Mouse (Mus musculus): Measurements from ENCODE around the gene Entpd8.
A peak's percentile ranks its signal among the peaks of the same experiment; 100 is the strongest.

The Entpd8 gene

DNA sequence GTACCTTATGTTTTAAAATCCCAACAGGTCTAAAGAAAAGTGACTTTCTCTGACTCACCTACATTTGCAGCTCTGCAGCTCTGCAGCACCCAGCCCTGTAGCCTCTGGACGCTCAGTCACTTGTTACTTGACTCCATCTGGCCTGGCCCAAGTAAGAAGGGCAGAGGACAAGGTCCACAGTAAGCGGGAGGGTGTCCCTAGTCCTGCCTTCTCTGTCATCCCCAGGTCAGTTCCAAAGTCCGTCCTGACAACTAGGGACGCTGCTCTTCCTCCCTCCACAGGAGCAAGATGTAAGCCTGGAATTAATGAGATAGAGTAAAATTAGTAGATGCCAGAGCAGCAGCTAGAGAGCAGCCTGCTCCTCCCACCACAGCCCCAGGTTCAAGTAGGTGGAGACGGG lies at the start of gene Entpd8:
Gene Entpd8 (plus strand): TSS at position 229 of the 400 bp plus-strand sequence.
- no peak for DNase-seq

DNA sequence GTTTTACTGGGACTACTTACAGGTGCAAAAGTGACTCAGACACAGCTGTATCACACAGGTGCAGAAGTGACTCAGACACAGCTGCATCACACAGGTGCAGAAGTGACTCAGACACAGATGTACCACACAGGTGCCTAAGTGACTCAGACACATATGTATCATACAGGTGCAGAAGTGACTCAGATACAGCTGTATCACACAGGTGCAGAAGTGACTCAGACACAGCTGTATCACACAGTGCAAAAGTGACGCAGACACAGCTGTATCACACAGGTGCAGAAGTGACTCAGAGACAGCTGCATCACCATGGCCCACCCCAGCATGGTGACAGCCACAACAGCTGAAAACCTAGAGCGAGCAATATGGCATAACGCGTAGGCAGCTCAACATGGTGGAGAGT lies 45.1 kb upstream of the Entpd8 start:
- DNase-seq, result no peak

DNA sequence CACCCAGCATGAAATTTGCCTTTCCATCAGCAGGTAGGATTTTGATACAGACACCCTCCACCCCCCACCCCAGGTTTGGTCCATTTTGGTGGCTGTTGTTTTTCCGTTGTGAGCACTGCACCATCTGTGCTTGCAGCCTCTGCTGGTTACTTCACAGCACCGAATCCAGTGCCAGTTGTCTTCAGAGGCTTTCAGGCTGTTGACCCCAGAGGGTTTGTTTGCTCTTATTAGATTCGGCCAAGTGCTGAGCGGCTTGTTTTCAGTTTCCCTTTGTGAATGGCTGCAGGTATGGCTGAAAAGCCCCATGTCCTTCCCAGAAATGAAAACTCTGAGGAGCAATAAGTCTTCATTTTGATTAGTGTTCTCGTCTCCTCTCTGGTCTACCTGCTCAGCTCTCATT lies 40.0 kb upstream of the Entpd8 start:
- DNase-seq, result no peak

DNA sequence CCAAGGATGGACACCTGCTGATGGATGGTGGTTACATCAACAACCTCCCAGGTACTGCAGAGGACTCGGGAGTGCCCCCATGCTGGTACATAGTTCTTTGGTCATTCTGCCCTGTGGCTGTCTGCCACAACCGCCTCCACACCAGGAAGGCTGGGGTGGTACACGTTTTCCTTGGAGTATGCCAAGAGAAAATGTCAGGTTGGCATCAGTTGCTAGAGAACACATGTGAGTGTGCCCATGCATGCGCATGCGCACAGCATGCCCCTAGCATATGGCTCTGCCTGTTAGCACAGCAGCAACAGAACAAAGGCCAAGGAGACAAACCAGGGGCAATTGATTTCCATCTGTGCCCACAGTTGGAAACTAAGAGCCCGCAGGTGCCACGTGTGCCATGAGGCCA lies 29.2 kb upstream of the Entpd8 start:
- DNase-seq, result no peak

DNA sequence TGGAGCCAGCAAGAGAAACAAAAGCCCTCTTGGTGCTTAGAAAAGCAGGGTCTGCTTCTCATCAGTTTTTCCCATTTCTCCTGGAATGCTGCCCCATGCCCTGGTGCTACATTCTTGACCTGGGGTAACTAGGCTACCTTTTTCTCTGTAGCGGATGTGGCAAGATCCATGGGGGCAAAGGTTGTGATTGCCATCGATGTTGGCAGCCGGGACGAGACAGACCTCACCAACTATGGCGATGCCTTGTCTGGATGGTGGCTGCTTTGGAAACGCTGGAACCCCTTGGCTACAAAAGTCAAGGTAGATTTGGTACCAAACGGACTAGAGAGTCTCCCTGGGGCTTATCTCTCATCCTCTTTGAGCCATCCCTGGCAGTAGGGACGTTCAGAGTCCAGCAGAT lies 28.7 kb upstream of the Entpd8 start:
- DNase-seq, result no peak

DNA sequence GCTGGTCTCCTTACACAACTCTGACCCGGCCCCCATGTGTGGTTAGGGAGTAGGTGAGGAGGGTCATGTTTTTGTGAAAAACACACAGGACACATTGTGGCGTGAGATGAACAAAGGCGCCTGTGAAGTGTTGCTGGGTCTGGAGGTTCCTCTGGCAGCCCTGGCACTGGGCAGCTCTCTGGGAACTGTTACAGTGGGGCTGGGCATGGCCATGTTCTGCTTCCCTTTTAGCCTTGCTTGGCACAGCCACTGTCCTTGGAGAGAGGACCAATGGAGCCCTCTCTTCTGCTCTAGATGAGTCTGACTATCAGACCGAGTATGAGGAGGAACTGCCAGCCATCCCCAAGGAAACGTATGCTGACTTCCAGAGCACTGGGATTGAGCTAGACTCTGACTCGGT lies 27.0 kb upstream of the Entpd8 start:
- DNase-seq, result no peak

- DNase-seq, result peak; percentile 79
Observed at GRCm38 (mm10) chr2:25054221-25055067, 25.7 kb upstream of the Entpd8 start, which contains the start of gene Nsmf. TSS of gene Nsmf (plus strand) at chr2:25054355.

DNA sequence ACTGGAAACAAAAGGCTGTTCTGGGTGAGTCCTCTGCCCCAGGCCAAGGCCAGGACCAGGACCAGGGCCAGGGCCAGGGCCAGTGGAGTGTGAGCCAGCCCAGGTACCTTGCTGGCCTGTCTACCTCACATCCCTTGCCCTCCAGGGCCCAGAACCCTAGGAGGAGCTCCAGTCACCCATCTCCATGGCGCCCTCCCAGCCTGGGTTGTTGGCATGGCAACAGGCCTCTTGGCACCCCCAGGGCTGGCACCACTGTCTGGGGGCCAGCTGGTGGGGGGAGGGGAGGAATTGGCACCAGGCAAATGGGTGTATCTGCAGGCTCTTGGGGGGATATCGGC lies 25.1 kb upstream of the Entpd8 start:
- DNase-seq, result peak; percentile 20

- DNase-seq, result no peak
Observed at GRCm38 (mm10) chr2:25055409-25056155, 24.5 kb upstream of the Entpd8 start.

- no peak for DNase-seq
Observed at GRCm38 (mm10) chr2:25058926-25059325, 21.2 kb upstream of the Entpd8 start.

GRCm38 (mm10) chr2:25063523-25063922 lies 16.6 kb upstream of the Entpd8 start:
- DNase-seq, result no peak

GRCm38 (mm10) chr2:25064285-25064684 lies 15.8 kb upstream of the Entpd8 start:
- DNase-seq, result no peak

DNA sequence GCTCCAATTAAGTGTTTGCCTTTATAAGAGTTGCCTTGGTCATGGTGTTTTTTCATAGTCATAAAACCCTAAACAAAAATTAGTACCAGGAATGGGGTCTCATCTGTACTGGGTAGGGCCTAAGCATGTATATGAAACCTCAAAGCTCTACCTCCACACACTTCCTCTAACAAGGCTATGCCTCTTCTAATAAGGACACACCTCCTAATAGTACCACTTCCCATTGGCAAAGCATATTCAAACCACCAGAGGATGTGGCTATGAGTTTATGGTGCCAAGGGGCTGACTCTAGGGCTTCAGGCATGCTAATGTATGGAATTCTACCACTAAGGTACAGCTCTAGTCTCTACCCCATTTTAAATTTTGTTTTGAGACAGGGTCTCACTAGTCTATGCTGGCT lies 14.6 kb upstream of the Entpd8 start:
- DNase-seq, result no peak

DNA sequence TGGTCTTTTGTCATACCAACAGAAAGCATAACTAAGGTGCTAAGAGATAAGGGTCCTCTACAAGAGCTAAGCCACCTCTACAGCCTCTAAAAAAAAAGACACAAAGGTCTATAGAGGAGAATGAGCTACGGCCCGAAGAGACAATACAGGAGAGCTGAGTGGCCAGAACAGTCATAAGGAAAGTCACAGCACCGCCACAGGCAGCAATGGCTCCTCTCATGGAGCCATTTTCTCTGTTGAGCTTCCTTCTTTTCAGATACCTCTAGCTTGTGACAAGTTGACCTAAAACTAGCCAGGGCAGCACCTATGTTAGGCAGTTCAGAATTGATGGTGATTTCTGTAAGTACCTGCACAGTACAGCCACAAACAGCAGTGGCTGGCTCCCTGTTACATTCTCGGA lies 13.6 kb upstream of the Entpd8 start:
- no peak for DNase-seq

DNA sequence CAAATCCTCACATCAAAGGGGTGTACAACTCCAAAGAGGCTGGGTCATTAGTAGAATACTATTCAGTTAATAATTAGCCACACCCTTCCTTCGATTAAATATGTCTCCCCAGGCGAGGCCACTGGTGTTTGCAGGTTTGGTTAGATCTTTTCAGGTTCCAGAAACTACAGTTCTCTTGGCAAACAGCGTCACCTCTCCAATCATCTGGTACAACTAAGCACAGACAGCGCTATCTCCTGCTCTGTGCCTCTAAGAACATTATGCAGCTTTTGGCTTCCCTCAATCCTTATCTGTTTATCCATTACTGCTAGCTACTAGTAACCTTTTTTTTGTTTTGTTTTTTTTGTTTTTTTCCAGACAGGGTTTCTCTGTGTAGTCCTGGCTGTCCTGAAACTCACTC lies 10.6 kb upstream of the Entpd8 start:
- no peak for DNase-seq

DNA sequence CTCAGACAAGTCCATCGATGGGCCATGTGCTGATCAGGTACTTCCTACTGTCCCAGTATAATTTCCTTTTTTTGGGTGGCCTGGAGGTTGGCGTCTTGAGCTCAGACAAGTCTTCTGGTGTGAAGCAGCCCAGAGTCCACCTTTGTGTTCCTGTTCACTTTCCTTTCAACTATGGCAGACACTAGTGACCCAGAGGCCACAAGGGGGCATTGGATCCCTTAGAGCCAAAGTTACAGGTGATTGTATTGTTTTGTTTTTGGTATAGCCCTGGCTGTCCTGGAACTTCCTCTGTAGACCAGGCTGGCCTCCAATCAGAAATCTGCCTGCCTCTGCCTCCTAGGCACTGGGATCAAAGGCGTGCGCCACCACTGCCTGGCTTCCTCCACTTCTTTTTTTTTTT lies 7.7 kb upstream of the Entpd8 start:
- no peak for DNase-seq

- no peak for DNase-seq
Observed at GRCm38 (mm10) chr2:25075506-25075905, 4.6 kb upstream of the Entpd8 start.

- DNase-seq, result no peak
Observed at GRCm38 (mm10) chr2:25078967-25079366, 1.1 kb upstream of the Entpd8 start.

GRCm38 (mm10) chr2:25083697-25084096 lies 3.6 kb downstream of the Entpd8 start:
- DNase-seq, result no peak

DNA sequence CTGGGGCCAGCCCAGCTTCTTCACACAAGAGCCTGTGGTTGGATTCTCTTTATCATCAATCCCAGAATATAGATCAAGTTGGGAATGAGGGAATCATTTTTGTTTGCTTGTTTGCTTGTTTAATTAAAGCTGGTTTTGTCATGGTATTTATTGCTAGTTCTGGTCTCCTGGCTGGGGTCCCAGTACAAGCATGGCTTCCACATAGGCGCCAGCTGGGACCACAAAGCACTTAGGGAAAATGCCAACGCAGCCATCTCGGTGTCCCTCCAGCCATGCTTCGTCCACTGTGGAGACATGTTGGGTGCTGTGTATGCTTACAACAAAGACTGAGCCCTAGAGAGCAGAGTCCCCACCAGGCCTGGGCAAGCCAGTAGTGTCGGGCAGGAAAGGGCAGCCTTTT lies 5.5 kb downstream of the Entpd8 start:
- no peak for DNase-seq

DNA sequence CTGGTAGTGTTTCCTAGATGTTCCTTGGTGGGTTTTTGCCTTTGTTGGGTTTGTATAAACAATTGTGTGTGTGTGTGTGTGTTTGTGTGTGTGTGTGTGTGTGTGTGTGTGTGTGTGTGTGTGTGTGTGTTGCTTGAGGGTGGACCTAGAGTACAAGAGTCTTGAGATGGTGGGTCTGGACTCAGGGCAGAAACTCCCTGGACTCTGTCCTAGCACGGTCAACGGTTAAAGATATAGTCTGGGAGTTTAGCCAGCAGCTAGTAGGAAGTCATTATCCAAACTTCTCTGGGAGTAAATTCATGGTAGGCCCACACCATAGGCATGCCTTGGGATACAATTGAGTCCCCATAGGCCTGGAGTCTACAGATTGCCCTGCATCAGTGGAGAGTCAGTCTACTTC lies 7.7 kb downstream of the Entpd8 start:
- no peak for DNase-seq

GRCm38 (mm10) chr2:25088636-25089035 lies 8.5 kb downstream of the Entpd8 start:
- no peak for DNase-seq

DNA sequence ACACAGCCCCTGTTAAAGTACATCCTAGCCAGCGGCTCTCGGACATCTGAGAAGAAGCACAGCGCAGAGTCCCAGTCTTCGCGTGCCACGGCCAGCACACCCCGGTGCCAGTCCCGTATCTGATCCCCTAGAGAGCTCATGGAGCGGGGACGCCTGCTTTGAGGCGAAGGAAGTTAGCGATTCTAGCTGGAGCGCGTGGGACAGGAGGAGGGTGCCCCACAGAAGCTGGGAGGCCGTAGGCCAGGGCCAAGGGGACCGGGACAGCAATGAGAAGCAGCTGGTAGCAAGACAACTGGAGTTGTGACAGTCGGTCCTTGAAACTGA lies 14.6 kb downstream of the Entpd8 start:
- DNase-seq, result no peak

DNA sequence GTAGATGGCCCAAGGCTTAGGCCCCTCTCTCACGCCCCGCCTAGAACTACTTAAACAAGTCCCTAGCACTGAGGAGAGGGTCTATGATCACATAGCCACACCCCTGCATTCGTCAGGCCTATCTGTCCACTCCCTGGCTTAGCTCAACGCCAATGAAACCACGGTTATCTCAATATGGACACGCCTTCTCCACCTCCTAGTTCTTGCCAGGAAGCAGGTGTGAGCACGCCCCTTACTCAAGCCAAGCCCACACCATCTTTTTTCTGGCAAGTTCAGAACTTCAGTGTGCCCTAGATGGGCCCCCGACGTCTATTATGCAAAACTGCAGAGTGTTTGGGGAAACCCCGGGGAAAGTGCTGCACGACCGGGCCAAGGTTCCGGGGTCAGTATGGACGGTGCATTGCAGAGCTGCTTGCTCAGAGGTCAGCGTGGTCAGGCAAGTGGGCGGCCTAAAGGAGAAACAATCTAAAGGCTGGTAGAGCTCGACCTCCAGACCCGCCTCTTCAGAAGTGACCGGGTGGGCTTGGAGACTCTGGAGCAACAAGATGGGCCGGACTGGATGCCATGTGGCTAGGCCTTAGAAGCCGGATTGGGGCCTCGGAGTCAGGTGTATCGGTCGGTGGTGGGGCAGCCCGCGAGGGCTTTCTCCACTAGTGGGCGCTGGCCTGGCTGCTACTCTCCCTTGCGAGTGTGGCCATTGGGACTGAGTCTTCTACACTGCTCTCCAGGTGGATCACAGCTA lies 15.2 kb downstream of the Entpd8 start, which contains the start of gene Noxa1:
Gene Noxa1 (minus strand): TSS at position 41 of the 742 bp plus-strand sequence.
- DNase-seq, result no peak
